Comparison of ENCODE assay signal across 7 mouse cellular contexts in the genomic region with DNA sequence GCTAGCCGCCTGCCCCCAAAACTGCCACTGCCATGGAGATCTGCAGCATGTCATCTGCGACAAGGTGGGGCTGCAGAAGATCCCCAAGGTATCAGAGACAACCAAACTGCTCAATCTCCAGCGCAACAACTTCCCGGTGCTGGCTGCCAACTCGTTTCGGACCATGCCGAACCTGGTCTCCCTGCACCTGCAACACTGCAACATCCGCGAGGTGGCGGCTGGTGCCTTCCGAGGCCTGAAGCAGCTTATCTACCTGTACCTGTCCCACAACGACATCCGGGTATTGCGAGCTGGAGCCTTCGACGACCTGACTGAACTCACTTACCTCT. TPM values are rescaled to one million over a fixed set of nuclear protein-coding genes. Genes with fewer than 3 reads are reported as not detected.
DNase-seq lines count a peak whose midpoint lies in the region; ATAC-seq lines count a peak whose summit lies in the region.

No protein-coding gene starts in this region.

- no peaks in the 10 kb centered on the region for H3K36me3 ChIP-seq in hindbrain, embryonic 11.5 days (ENCODE audit: control insufficient read depth, insufficient read depth, low read length)
- peaks cover 9% of the 10 kb centered on the region; the same call in 1 of the 2 replicates for H3K36me3 ChIP-seq in lung, embryonic 15.5 days

- 11% methylated on average over 16 of the region's 16 CpGs for WGBS in hindbrain, embryonic 11.5 days
- WGBS in lung, embryonic 15.5 days = 23% methylated on average over 16 of the region's 16 CpGs

- ATAC-seq in hindbrain, embryonic 11.5 days (ENCODE audit: low FRiP score) = no peak
- no peak for ATAC-seq in lung, embryonic 15.5 days (ENCODE audit: borderline replicate concordance, extremely low read depth, low FRiP score, low TSS enrichment)

- H3K4me1 ChIP-seq in hindbrain, embryonic 11.5 days (replicated peaks; ENCODE audit: control insufficient read depth, insufficient read depth, low read length) = peaks cover 3% of the 10 kb centered on the region; the same call in 1 of the 2 replicates
- H3K4me1 ChIP-seq in lung, embryonic 15.5 days = peaks cover 16% of the 10 kb centered on the region

- H3K9me3 ChIP-seq in hindbrain, embryonic 11.5 days (ENCODE audit: control insufficient read depth, low read length) = no peaks in the 10 kb centered on the region
- H3K9me3 ChIP-seq in lung, embryonic 15.5 days = no peaks in the 10 kb centered on the region

- H3K9ac ChIP-seq in hindbrain, embryonic 11.5 days (ENCODE audit: low read depth, low read length) = no peak overlapping the region; the same call in 1 of the 2 replicates
- no peak overlapping the region for H3K9ac ChIP-seq in lung, embryonic 15.5 days

- peak overlapping the region; percentile 38 for H3K4me2 ChIP-seq in hindbrain, embryonic 11.5 days (replicated peaks; ENCODE audit: low read depth, low read length)
- H3K4me2 ChIP-seq in lung, embryonic 15.5 days = peak overlapping the region; percentile 53

- H3K4me3 ChIP-seq in hindbrain, embryonic 11.5 days (ENCODE audit: low read depth, low read length) = peak overlapping the region; percentile 23; the same call in 1 of the 2 replicates
- H3K4me3 ChIP-seq in lung, embryonic 15.5 days = peak overlapping the region; percentile 14

- peak; percentile 26 to 58 for DNase-seq in urinary bladder, adult 18-20 months (ENCODE audit: low spot score in 2 of 2)
- DNase-seq in urinary bladder, adult 2 months (ENCODE audit: low spot score) = no peak
- DNase-seq in hindbrain, embryonic 11.5 days (ENCODE audit: low spot score) = peak; percentile 37
- no peak for DNase-seq in right cerebral cortex, adult 2 months (ENCODE audit: low spot score in 2 of 2)
- no peak for DNase-seq in frontal cortex, postnatal 25 days (ENCODE audit: low spot score in 2 of 2)
- no peak for DNase-seq in left cerebral cortex, adult 18-20 months (ENCODE audit: low spot score in 2 of 2)

- peaks cover 22% of the 10 kb centered on the region for H3K27me3 ChIP-seq in hindbrain, embryonic 11.5 days (ENCODE audit: control insufficient read depth, insufficient read depth, low read length)
- H3K27me3 ChIP-seq in lung, embryonic 15.5 days = peaks cover 8% of the 10 kb centered on the region; the same call in 1 of the 2 replicates

- H3K27ac ChIP-seq in hindbrain, embryonic 11.5 days (ENCODE audit: low read depth, low read length) = no peak overlapping the region
- H3K27ac ChIP-seq in lung, embryonic 15.5 days = no peak overlapping the region

RNA-seq across cellular contexts. Expression of gene Chad, which starts 0.3 kb away (rescaled TPM):
- polyA plus RNA-seq in urinary bladder, adult 2 months (2012; rRNA removed) = 0.17 and 0.29 TPM in 2 replicates
- 0.49 and 0.52 TPM in 2 replicates for polyA plus RNA-seq in hindbrain, embryonic 11.5 days (2014; fragmentation: Nextera tagmentation; extraction: Ambion mirVana)
- 2.3 and 2.7 TPM in 2 replicates for polyA plus RNA-seq in lung, embryonic 15.5 days (2015; fragmentation: Nextera tagmentation; extraction: Ambion mirVana)
- not detected for total RNA-seq in left cerebral cortex, adult 18-20 months (2021)

RNA-seq across cellular contexts. Expression of gene Rsad1, which starts 16.1 kb away (rescaled TPM):
- 14.3 and 16.7 TPM in 2 replicates for polyA plus RNA-seq in urinary bladder, adult 2 months (2012; rRNA removed)
- polyA plus RNA-seq in hindbrain, embryonic 11.5 days (2014; fragmentation: Nextera tagmentation; extraction: Ambion mirVana) = 3.4 TPM in 2 replicates
- polyA plus RNA-seq in lung, embryonic 15.5 days (2015; fragmentation: Nextera tagmentation; extraction: Ambion mirVana) = 3.2 and 3.7 TPM in 2 replicates
- 10 to 100 TPM; 10.5 to 13.4 TPM for total RNA-seq in left cerebral cortex, adult 18-20 months (2021)

RNA-seq across cellular contexts. Expression of gene Acsf2, which starts 36.6 kb away (rescaled TPM):
- polyA plus RNA-seq in urinary bladder, adult 2 months (2012; rRNA removed) = 29.6 and 31.8 TPM in 2 replicates
- polyA plus RNA-seq in hindbrain, embryonic 11.5 days (2014; fragmentation: Nextera tagmentation; extraction: Ambion mirVana) = 4.9 and 5.2 TPM in 2 replicates
- 6.8 and 7.1 TPM in 2 replicates for polyA plus RNA-seq in lung, embryonic 15.5 days (2015; fragmentation: Nextera tagmentation; extraction: Ambion mirVana)
- 10 to 100 TPM; 14.1 to 14.9 TPM for total RNA-seq in left cerebral cortex, adult 18-20 months (2021)

RNA-seq across cellular contexts. Expression of gene Mycbpap, which starts 43.6 kb away (rescaled TPM):
- 1.7 and 2.0 TPM in 2 replicates for polyA plus RNA-seq in urinary bladder, adult 2 months (2012; rRNA removed)
- polyA plus RNA-seq in hindbrain, embryonic 11.5 days (2014; fragmentation: Nextera tagmentation; extraction: Ambion mirVana) = 2.1 and 3.3 TPM in 2 replicates
- 4.6 and 5.4 TPM in 2 replicates for polyA plus RNA-seq in lung, embryonic 15.5 days (2015; fragmentation: Nextera tagmentation; extraction: Ambion mirVana)
- 1 to 10 TPM; 5.7 to 7.8 TPM for total RNA-seq in left cerebral cortex, adult 18-20 months (2021)

Comparison
In these comparisons a context has a peak if more than half of its experiments do, and no peak if none do; other contexts are left out.
1. DNase-seq: peak in urinary bladder, adult 18-20 months (2 of 2) and hindbrain, embryonic 11.5 days (single experiment); none in urinary bladder, adult 2 months (single experiment), right cerebral cortex, adult 2 months (0 of 2), frontal cortex, postnatal 25 days (0 of 2) and left cerebral cortex, adult 18-20 months (0 of 2).